Mouse (Mus musculus): ENCODE measurements around the gene Rusc2.

DNA sequence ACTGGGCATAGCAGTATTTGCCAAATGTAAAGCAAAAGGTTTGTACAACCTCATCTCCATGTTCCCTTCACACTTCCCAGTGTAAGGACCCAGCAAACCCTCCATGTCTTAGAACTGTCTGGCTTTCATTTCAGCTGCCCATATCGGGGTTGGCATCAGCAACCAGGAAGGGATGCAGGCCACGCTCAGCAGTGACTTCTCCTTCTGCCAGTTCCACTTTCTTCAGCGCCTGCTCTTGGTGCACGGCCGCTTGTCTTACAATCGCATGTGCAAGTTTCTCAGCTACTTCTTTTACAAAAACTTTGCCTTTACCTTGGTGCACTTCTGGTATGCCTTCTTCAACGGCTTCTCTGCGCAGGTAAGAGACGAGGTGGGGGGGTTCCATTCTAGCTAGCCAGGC lies 14.0 kb upstream of the Rusc2 start:
- no peak for TF ChIP-seq GATA1 (IDR thresholded peaks at IDR 0.05; ENCODE audit: borderline replicate concordance, low read length)
- TF ChIP-seq FLI1 (IDR thresholded peaks at IDR 0.05; ENCODE audit: low read length), result no peak

Data from megakaryocyte, embryonic 14.5 days (primary cell).